Mouse (Mus musculus): Measurements from ENCODE around the gene Ikbke. TPM values are rescaled to one million over a fixed set of nuclear protein-coding genes. Genes with fewer than 3 reads are reported as not detected.
"Not testable (repeated sequence)": the region's sequence is repeated elsewhere in the genome, so short reads cannot be mapped to it uniquely, and the experiment has no call there.

Gene Ikbke
- polyA plus RNA-seq, 1 experiment from 2014 or later, result 2.7 TPM

DNA sequence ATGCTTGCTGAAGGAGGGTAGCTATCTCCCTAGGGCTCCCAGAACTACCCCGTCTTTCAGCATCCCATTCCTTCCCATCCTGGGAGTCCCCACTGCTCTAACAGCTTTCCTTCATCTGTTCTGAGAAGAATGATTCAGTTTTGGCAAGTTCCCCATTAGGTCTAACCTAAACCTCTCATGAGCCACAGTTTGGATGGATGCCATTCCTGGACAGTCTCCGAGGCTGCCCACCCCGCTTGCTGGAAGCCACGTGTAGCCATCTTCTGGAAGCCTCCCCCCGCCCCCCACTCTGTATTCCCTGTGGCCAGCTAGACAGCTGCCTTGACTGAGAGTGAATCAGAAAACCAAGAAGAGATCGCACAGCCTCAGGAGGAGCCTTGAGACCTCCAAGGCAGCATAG lies 22.1 kb downstream of the Ikbke start:
- H3K4me1 ChIP-seq, result no peaks in the 10 kb centered on the region
- peaks cover 17% of the 10 kb centered on the region; the same call in 1 of the 2 replicates for H3K27me3 ChIP-seq
- H3K4me3 ChIP-seq, result no peak overlapping the region
- no peaks in the 10 kb centered on the region for H3K36me3 ChIP-seq
- no peak overlapping the region for H3K9ac ChIP-seq
- H3K4me2 ChIP-seq (replicated peaks), result no peak overlapping the region
- H3K9me3 ChIP-seq, result no peaks in the 10 kb centered on the region
- H3K27ac ChIP-seq, result no peak overlapping the region
- no peak for ATAC-seq (ENCODE audit: insufficient number of reproducible peaks, insufficient read depth, low FRiP score, low TSS enrichment)
- 84% methylated on average over 6 of the region's 6 CpGs for WGBS

DNA sequence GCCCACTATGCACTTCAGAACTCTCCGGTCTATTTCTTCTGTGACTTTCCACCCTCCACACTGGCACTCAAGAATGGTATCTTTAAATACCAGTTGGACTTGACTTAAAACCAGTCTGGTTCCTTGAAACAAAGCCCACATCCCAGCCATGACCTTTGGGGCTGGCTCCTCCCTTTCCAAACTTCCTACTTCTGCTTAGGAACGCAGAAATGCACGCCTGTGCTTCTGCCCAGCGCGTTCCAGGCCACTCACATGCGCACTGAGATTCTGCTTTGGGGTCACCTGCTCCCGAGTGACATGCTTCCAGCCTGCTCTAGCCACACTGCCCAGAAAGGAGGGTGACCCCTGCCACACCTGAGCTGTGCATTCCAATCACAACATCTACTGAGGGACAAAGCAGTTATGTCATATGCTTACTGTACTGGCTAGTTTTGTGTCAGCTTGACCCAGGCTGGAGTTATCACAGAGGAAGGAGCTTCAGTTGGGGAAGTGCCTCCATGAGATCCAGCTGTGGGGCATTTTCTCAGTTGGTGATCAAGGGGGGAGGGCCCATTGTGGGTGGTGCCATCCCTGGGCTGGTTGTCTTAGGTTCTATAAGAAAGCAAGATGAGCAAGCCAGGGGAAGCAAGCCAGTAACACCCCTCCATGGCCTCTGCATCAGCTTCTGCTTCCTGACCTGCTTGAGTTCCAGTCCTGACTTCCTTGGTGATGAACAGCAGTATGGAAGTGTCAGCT lies 26.7 kb downstream of the Ikbke start:
- H3K9ac ChIP-seq; H3K9me3 ChIP-seq; H3K4me2 ChIP-seq (replicated peaks); H3K27ac ChIP-seq; H3K4me3 ChIP-seq; H3K4me1 ChIP-seq; H3K36me3 ChIP-seq: not testable (repeated sequence)
- H3K27me3 ChIP-seq, result peaks cover 15% of the 10 kb centered on the region; the same call in 1 of the 2 replicates
- ATAC-seq (ENCODE audit: insufficient number of reproducible peaks, insufficient read depth, low FRiP score, low TSS enrichment), result 0 out of 2 replicates have a peak, but pooled peaks have one; percentile 44
- 76% methylated on average over 7 of the region's 7 CpGs for WGBS

GRCm38 (mm10) chr1:131246433-131247395 lies 32.7 kb downstream of the Ikbke start:
- 0 out of 2 replicates have a peak overlapping the region, but pooled peaks have one; percentile 18 for H3K4me2 ChIP-seq (replicated peaks)
- no peak overlapping the region for H3K4me3 ChIP-seq
- no peaks in the 10 kb centered on the region for H3K36me3 ChIP-seq
- WGBS, result 10% methylated on average over 7 of the region's 7 CpGs
- H3K27me3 ChIP-seq, result peaks cover 64% of the 10 kb centered on the region
- no peaks in the 10 kb centered on the region for H3K9me3 ChIP-seq
- H3K27ac ChIP-seq, result no peak overlapping the region
- H3K9ac ChIP-seq, result no peak overlapping the region
- peaks cover 20% of the 10 kb centered on the region; the same call in 1 of the 2 replicates for H3K4me1 ChIP-seq
- ATAC-seq (ENCODE audit: insufficient number of reproducible peaks, insufficient read depth, low FRiP score, low TSS enrichment), result no peak

GRCm38 (mm10) chr1:131245926-131246325 lies 33.5 kb downstream of the Ikbke start:
- Histone ChIP-seq H3K36me3 (no peaks in the 10 kb centered on the region), H3K4me2 (replicated peaks) (peak overlapping the region; percentile 97), H3K4me3 (peak overlapping the region; percentile 64), H3K27ac (no peak overlapping the region), H3K27me3 (peaks cover 71% of the 10 kb centered on the region), H3K4me1 (peaks cover 20% of the 10 kb centered on the region; the same call in 1 of the 2 replicates), H3K9ac (no peak overlapping the region), H3K9me3 (no peaks in the 10 kb centered on the region)
- WGBS, result 5% methylated on average over 9 of the region's 9 CpGs
- ATAC-seq (ENCODE audit: insufficient number of reproducible peaks, insufficient read depth, low FRiP score, low TSS enrichment), result no peak

DNA sequence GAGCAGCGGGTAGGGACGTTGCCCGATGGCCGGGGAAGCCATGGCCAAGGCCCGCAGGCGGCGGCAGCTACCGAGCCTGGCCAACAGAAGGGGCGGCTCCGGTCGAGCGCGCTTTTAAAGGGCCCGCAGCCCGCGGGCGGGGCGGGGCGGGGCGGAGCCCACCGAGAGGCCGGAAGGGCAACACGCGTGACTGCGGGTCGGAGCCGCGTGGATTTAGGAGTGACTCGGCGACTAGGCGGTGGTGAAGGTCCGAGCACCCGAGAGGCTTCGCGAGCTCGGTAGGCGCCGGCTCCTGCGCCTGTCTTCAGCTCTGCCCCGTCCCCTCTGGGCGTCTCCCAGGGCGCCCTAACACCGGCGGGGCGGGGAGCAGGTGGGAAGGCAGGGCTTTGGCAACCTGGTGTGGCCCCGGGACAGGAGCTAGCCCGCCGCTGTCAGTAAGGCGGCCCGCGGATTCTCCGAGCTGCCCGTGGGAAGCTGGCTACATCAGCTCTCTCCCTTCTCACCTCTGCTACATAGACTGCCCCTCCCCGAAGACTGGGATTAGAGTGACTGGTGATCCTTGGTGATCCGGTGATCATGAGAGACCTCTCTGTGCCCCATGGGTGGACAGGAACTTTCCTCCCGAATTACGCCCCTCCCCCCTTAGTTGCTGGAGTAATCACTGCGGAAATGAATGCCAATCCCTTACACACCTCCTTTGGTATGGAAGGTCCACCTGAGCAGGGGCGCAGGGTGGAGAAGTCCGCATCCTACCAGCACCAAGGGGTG lies 34.1 kb downstream of the Ikbke start, which contains the start of gene Rassf5:
TSS of gene Rassf5 (minus strand) at position 170 of the 768 bp plus-strand sequence.
- Histone ChIP-seq H3K9ac (peak within 1 kb of the TSS; percentile 63), H3K9me3 (no peaks in the 10 kb centered on the region), H3K4me2 (replicated peaks) (peak within 1 kb of the TSS; percentile 97), H3K4me1 (peaks cover 20% of the 10 kb centered on the region; the same call in 1 of the 2 replicates), H3K4me3 (peak within 1 kb of the TSS; percentile 64), H3K36me3 (no peaks in the 10 kb centered on the region), H3K27ac (no peak within 1 kb of the TSS), H3K27me3 (peaks cover 75% of the 10 kb centered on the region)
- under 1% methylated on average over 59 of the region's 60 CpGs for WGBS
- ATAC-seq (ENCODE audit: insufficient number of reproducible peaks, insufficient read depth, low FRiP score, low TSS enrichment), result 0 out of 2 replicates have a peak, but pooled peaks have one; percentile 19

- peak overlapping the region; percentile 64 for H3K4me3 ChIP-seq
- peak overlapping the region; percentile 63 for H3K9ac ChIP-seq
- under 1% methylated on average over 57 of the region's 57 CpGs for WGBS
- ATAC-seq (ENCODE audit: insufficient number of reproducible peaks, insufficient read depth, low FRiP score, low TSS enrichment), result 0 out of 2 replicates have a peak, but pooled peaks have one; percentile 14
- H3K4me2 ChIP-seq (replicated peaks), result peak overlapping the region; percentile 97
- H3K27me3 ChIP-seq, result peaks cover 79% of the 10 kb centered on the region
- no peaks in the 10 kb centered on the region for H3K36me3 ChIP-seq
- no peaks in the 10 kb centered on the region for H3K9me3 ChIP-seq
- no peak overlapping the region for H3K27ac ChIP-seq
- peaks cover 20% of the 10 kb centered on the region; the same call in 1 of the 2 replicates for H3K4me1 ChIP-seq
These were observed 34.8 kb downstream of the Ikbke start for GRCm38 (mm10) chr1:131244536-131245088.

DNA sequence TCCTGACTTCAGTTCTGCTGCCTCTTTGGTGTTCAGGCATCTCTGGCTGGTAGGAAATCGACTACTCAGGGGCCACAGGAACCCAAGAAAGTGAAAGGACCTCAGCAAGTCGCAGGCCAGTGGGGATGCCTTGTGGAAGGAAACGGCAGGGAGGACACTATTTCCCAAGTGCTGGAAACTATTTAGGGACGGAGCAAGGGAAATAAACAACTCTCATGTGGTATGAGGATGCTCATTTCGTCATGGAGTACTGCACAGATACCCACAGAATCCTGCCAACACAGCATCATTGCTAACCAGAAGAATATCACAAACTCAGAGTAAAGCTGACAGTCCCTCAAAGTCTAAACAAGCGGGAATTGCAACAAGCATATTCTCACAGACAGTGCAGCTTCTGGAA lies 36.5 kb downstream of the Ikbke start:
- Histone ChIP-seq H3K4me3 (no peak overlapping the region), H3K4me2 (replicated peaks) (no peak overlapping the region), H3K4me1 (peaks cover 20% of the 10 kb centered on the region; the same call in 1 of the 2 replicates), H3K27me3 (peaks cover 70% of the 10 kb centered on the region), H3K36me3 (no peaks in the 10 kb centered on the region), H3K9ac (no peak overlapping the region), H3K27ac (no peak overlapping the region), H3K9me3 (no peaks in the 10 kb centered on the region)
- 47% methylated on average over 6 of the region's 6 CpGs for WGBS
- no peak for ATAC-seq (ENCODE audit: insufficient number of reproducible peaks, insufficient read depth, low FRiP score, low TSS enrichment)

DNA sequence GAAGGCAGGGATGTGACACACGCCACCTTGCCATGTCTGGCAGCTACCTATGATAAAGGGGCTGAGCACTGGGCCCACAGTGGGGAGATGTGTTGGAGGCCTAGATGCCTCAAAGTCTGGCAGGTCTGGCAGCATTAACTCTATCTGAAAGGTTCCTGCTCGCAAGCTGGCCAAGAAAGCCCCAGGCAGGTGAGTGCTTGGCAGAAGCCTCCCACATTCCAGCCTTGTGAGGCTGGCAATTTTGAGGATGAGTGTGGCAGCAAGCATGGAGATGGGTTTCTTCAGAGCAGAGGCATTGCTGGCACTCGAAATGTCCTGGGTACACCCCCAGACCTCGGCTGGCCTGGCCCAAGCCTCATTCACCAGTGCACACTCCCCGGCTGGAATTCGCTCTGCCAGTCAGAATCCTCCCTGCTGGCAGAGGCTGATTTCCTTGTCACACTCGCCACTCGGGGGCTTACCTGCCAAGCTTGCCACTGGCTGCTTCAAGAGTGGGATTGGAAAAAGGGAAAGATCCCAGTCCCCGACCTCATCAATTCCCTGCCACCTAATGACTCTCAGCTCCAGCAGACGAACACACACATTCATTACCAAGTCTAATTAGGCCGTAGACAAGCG lies 39.7 kb downstream of the Ikbke start:
- no peak overlapping the region for H3K27ac ChIP-seq
- peaks cover 19% of the 10 kb centered on the region for H3K4me1 ChIP-seq
- WGBS, result 62% methylated on average over 12 of the region's 12 CpGs
- no peak overlapping the region for H3K4me2 ChIP-seq (replicated peaks)
- H3K4me3 ChIP-seq, result no peak overlapping the region
- H3K36me3 ChIP-seq, result no peaks in the 10 kb centered on the region
- H3K9ac ChIP-seq, result no peak overlapping the region
- no peak for ATAC-seq (ENCODE audit: insufficient number of reproducible peaks, insufficient read depth, low FRiP score, low TSS enrichment)
- H3K9me3 ChIP-seq, result no peaks in the 10 kb centered on the region
- peaks cover 48% of the 10 kb centered on the region for H3K27me3 ChIP-seq

- ATAC-seq (ENCODE audit: insufficient number of reproducible peaks, insufficient read depth, low FRiP score, low TSS enrichment), result no peak
- Histone ChIP-seq H3K27ac (no peak overlapping the region), H3K4me1 (peaks cover 14% of the 10 kb centered on the region), H3K27me3 (peaks cover 41% of the 10 kb centered on the region), H3K9me3 (no peaks in the 10 kb centered on the region), H3K4me3 (no peak overlapping the region), H3K9ac (no peak overlapping the region), H3K36me3 (no peaks in the 10 kb centered on the region), H3K4me2 (replicated peaks) (no peak overlapping the region)
- 67% methylated on average over 8 of the region's 8 CpGs for WGBS
These were observed 40.5 kb downstream of the Ikbke start for GRCm38 (mm10) chr1:131238931-131239381.

DNA sequence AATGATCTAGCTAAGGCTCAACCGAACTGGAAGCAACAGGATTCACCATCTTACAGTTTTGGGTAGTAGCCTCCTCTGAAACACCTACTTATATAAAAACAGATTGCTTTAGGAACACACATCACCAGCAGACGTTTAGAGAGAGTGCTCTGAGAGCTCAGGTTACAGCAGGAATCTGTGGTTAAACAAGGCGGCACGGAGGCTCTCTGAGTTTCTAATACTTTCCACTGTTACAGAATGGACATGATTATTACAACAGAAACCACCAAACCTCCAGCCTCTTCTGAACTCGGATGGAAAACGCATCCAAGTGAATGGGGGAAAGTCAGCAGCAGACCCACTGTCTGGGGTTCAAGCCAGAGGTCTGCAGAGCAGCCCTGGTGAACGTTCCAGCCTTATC lies 43.3 kb downstream of the Ikbke start:
- no peak for ATAC-seq (ENCODE audit: insufficient number of reproducible peaks, insufficient read depth, low FRiP score, low TSS enrichment)
- Histone ChIP-seq H3K9me3 (no peaks in the 10 kb centered on the region), H3K27ac (0 out of 2 replicates have a peak overlapping the region, but pooled peaks have one; percentile 12), H3K9ac (no peak overlapping the region), H3K4me2 (replicated peaks) (no peak overlapping the region), H3K4me1 (peaks cover 14% of the 10 kb centered on the region), H3K4me3 (no peak overlapping the region), H3K27me3 (peaks cover 14% of the 10 kb centered on the region), H3K36me3 (no peaks in the 10 kb centered on the region)
- WGBS, result 30% methylated on average over 7 of the region's 7 CpGs

All from embryonic facial prominence, embryonic 12.5 days (tissue).